Mouse (Mus musculus) cerebellum, postnatal 4 days (tissue): ENCODE data around the gene Unc13a.

Experiments used
- DNase-seq, 2 experiments: peaks; one replicate each; pipeline ENCODE4 v3.0.0; 2022; ENCODE audit warnings: low spot score in 2 of 2, mixed read lengths in 1 of 2

Gene Unc13a

GRCm38 (mm10) chr8:71686143-71686734 lies 14.7 kb upstream of the Unc13a start:
- no peak for DNase-seq

GRCm38 (mm10) chr8:71685573-71685972 lies 14.0 kb upstream of the Unc13a start:
- no peak for DNase-seq

- DNase-seq: no peak
Observed at GRCm38 (mm10) chr8:71684701-71685100, 13.1 kb upstream of the Unc13a start.

- DNase-seq: no peak
Observed at GRCm38 (mm10) chr8:71682832-71683231, 11.3 kb upstream of the Unc13a start.

- DNase-seq: no peak
Observed at GRCm38 (mm10) chr8:71681369-71681915, 9.9 kb upstream of the Unc13a start.

GRCm38 (mm10) chr8:71680471-71680870 lies 8.9 kb upstream of the Unc13a start:
- no peak for DNase-seq

- no peak for DNase-seq
Observed at GRCm38 (mm10) chr8:71679550-71680168, 8.1 kb upstream of the Unc13a start.

- no peak for DNase-seq
Observed at GRCm38 (mm10) chr8:71679116-71679515, 7.6 kb upstream of the Unc13a start.

GRCm38 (mm10) chr8:71678216-71678615 lies 6.7 kb upstream of the Unc13a start:
- no peak for DNase-seq

GRCm38 (mm10) chr8:71677555-71677954 lies 6.0 kb upstream of the Unc13a start:
- no peak for DNase-seq

GRCm38 (mm10) chr8:71676803-71677202 lies 5.2 kb upstream of the Unc13a start:
- DNase-seq: no peak

- peak in 1 of 2 experiments; percentile 49 for DNase-seq
Observed at GRCm38 (mm10) chr8:71676020-71676741, 4.6 kb upstream of the Unc13a start, which contains the start of gene Jak3. Gene Jak3, plus strand, starts transcription at chr8:71676296.

- no peak for DNase-seq
Observed at GRCm38 (mm10) chr8:71675456-71676019, 4.0 kb upstream of the Unc13a start.

GRCm38 (mm10) chr8:71674071-71674470 lies 2.5 kb upstream of the Unc13a start:
- DNase-seq: no peak

- DNase-seq: no peak
Observed at GRCm38 (mm10) chr8:71672168-71672735, 695 bp upstream of the Unc13a start.

- peak; percentile 48 to 77 for DNase-seq
Observed at GRCm38 (mm10) chr8:71670621-71671548, 672 bp downstream of the Unc13a start.

GRCm38 (mm10) chr8:71670198-71670597 lies 1.4 kb downstream of the Unc13a start:
- DNase-seq: no peak

GRCm38 (mm10) chr8:71668220-71668975 lies 3.2 kb downstream of the Unc13a start:
- no peak for DNase-seq

GRCm38 (mm10) chr8:71667256-71667655 lies 4.3 kb downstream of the Unc13a start:
- no peak for DNase-seq

GRCm38 (mm10) chr8:71666855-71667254 lies 4.7 kb downstream of the Unc13a start:
- DNase-seq: no peak
